Mouse (Mus musculus) testis, adult 2 months (tissue): ENCODE measurements around the gene Sae1. TPM values are rescaled to one million over a fixed set of nuclear protein-coding genes. Genes with fewer than 3 reads are reported as not detected.

ENCODE experiments used
- H3K27ac ChIP-seq: fragments of 200-500 bp; 2 replicates; pipeline ENCODE4 v1.5.1; 2012; ENCODE audit warnings: low read depth, low read length; ENCODE audit not compliant: control insufficient read depth, insufficient read depth
- H3K27me3 ChIP-seq: fragments of 200-500 bp; 2 replicates; pipeline ENCODE4 v1.6.1; 2012; ENCODE audit warnings: mild to moderate bottlenecking, low read length, moderate library complexity; ENCODE audit not compliant: control insufficient read depth, insufficient read depth
- H3K36me3 ChIP-seq: fragments of 200-500 bp; 2 replicates; pipeline ENCODE4 v1.6.1; 2012; ENCODE audit warnings: mild to moderate bottlenecking, low read length; ENCODE audit not compliant: control insufficient read depth, insufficient read depth
- H3K4me1 ChIP-seq: fragments of 200-500 bp; 2 replicates; pipeline ENCODE4 v1.6.1; 2012; ENCODE audit warnings: low read length; ENCODE audit not compliant: control insufficient read depth, insufficient read depth
- H3K4me3 ChIP-seq: fragments of 200-500 bp; 2 replicates; pipeline ENCODE4 v1.5.1; 2012; ENCODE audit warnings: low read depth, mild to moderate bottlenecking, low read length, moderate library complexity, mixed read lengths; ENCODE audit not compliant: control insufficient read depth
- CTCF ChIP-seq: fragments of 200-500 bp; IDR thresholded peaks from 2 replicates; pipeline ENCODE4 v1.5.1; 2012; ENCODE audit warnings: low read depth, mild to moderate bottlenecking, inconsistent platforms, low read length, moderate library complexity; ENCODE audit not compliant: control insufficient read depth, insufficient read depth, insufficient replicate concordance
- POLR2A ChIP-seq: fragments of 200-500 bp; IDR thresholded peaks from 2 replicates; pipeline ENCODE4 v1.6.1; 2012; ENCODE audit warnings: low read depth, mild to moderate bottlenecking, inconsistent platforms, low read length, moderate library complexity; ENCODE audit not compliant: control insufficient read depth
- polyA plus RNA-seq: library from polyadenylated mRNA; depleted of rRNA; stranded (reverse); fragments of >200 nt; gene quantifications from 2 replicates; pipeline ENCODE4 v1.2.3, GENCODE M21; 2012

The Sae1 gene
- polyA plus RNA-seq, 1 experiment = 61.4 TPM

DNA sequence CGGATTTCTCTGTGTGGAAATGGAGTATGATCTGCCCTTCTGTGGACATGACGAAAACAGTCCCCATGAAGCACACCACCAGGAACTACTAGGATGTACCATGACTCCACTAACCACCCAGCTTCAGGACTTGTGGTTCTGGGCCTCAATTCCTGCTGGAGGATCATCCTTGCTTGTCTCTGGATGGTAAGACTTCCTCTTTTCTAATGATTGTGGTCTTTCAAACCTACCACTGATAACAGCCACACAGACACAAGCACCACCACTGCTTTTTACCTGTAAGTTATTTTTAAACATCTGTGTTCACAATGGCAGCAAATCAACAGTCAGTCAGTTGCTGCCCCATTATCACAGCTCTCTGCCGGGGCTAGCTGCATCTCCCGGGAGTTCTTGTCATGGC, 42.3 kb downstream of the Sae1 start:
- no peaks in the 10 kb centered on the region for H3K27me3 ChIP-seq
- no peaks in the 10 kb centered on the region for H3K36me3 ChIP-seq
- H3K4me3 ChIP-seq = no peak overlapping the region
- no peaks in the 10 kb centered on the region for H3K4me1 ChIP-seq
- no peak overlapping the region for H3K27ac ChIP-seq
- no peak for TF ChIP-seq POLR2A
- no peak for TF ChIP-seq CTCF

DNA sequence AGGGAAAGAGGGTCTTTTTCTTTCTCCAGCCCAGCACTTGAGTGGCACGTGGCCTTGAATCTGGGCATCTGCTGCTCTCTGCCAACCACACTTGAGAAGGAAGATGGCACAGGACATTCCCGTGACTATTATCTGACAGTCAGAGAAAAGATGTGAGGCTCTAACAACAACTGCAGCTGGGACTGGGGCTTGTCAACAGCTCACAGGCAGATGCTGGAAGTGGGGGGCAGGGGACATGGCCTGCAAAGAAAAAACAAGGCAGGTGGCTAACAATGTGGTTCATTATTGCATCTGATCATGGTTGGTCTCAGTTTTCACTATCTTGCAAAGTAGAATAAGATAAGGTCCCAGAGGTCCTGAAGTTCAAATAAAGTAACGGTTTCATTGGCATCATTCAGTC, 43.0 kb downstream of the Sae1 start:
- TF ChIP-seq POLR2A = no peak
- TF ChIP-seq CTCF = no peak
- Histone ChIP-seq H3K4me1 (no peaks in the 10 kb centered on the region), H3K27me3 (no peaks in the 10 kb centered on the region), H3K4me3 (no peak overlapping the region), H3K36me3 (no peaks in the 10 kb centered on the region), H3K27ac (no peak overlapping the region)

DNA sequence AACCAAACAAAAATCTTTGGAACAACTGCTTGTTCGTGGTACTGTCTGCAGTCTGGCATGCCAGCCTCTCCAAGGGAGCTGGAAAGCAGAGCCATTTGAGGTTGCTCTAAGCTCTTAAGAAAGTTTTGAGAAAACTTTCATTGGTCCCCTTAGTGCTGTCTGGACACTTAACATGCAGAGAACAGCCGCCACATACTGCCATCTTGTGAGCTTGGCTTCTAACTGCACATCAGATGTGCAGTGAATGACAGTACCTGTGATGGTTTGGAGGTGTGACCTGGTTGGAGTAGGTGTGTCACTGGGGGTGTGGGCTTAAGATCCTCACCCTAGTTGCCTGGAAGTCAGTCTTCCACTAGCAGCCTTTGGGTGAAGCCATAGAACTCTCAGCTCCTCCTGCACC, 49.9 kb downstream of the Sae1 start:
- H3K27ac ChIP-seq = no peak overlapping the region
- H3K36me3 ChIP-seq = peaks cover 3% of the 10 kb centered on the region; the same call in 1 of the 2 replicates
- no peak overlapping the region for H3K4me3 ChIP-seq
- H3K27me3 ChIP-seq = no peaks in the 10 kb centered on the region
- no peaks in the 10 kb centered on the region for H3K4me1 ChIP-seq
- no peak for TF ChIP-seq CTCF
- TF ChIP-seq POLR2A = no peak

- Histone ChIP-seq H3K36me3 (peaks cover 1% of the 10 kb centered on the region; the same call in 1 of the 2 replicates), H3K4me3 (no peak overlapping the region), H3K27ac (no peak overlapping the region), H3K27me3 (no peaks in the 10 kb centered on the region), H3K4me1 (no peaks in the 10 kb centered on the region; the same call in 1 of the 2 replicates)
- no peak for TF ChIP-seq POLR2A
- no peak for TF ChIP-seq CTCF
These were observed 58.5 kb downstream of the Sae1 start for GRCm38 (mm10) chr7:16329146-16329545.

GRCm38 (mm10) chr7:16326607-16326971, 61.0 kb downstream of the Sae1 start:
- Histone ChIP-seq H3K27ac (no peak overlapping the region), H3K4me1 (no peaks in the 10 kb centered on the region; the same call in 1 of the 2 replicates), H3K36me3 (peaks cover 1% of the 10 kb centered on the region; the same call in 1 of the 2 replicates), H3K27me3 (no peaks in the 10 kb centered on the region), H3K4me3 (no peak overlapping the region)
- TF ChIP-seq POLR2A (no peak), CTCF (no peak)

DNA sequence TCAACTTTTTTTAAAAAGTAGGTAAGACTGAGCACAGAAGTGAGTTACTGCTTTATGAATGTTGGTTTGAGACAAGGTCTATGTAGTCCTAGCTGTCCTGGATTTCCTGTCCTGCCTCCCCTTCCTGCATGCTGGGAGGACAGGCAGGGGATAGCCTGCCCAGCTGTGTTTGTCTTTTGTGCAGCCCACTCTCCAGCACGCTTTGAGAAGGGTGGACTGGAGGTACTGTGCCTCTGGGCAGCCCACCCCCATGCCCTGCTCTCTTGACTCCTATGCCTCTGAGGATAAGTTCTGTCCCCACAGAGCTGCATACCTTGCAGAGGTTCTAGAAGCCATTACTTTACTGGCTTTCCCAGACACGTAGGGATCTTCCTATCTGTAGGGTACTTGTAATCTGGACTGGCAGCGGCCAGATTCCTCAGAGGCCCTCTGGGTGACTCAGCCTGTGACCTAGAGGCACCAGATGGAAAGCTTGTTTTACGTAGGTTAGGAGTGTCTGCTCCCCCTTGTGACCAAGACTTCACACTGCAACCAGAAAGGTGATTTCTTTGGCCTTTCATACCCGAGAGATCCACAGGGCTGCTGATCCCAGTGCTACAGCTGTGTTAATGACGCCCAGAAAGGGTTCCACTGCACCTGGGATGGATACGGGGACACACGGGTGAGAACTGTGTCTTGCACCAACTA, 61.5 kb downstream of the Sae1 start:
- no peaks in the 10 kb centered on the region; the same call in 1 of the 2 replicates for H3K4me1 ChIP-seq
- peak; percentile 15; the same call in 1 of the 2 replicates for TF ChIP-seq CTCF
- no peak for TF ChIP-seq POLR2A
- no peak overlapping the region for H3K27ac ChIP-seq
- no peak overlapping the region for H3K4me3 ChIP-seq
- no peaks in the 10 kb centered on the region for H3K27me3 ChIP-seq
- peaks cover 1% of the 10 kb centered on the region; the same call in 1 of the 2 replicates for H3K36me3 ChIP-seq

DNA sequence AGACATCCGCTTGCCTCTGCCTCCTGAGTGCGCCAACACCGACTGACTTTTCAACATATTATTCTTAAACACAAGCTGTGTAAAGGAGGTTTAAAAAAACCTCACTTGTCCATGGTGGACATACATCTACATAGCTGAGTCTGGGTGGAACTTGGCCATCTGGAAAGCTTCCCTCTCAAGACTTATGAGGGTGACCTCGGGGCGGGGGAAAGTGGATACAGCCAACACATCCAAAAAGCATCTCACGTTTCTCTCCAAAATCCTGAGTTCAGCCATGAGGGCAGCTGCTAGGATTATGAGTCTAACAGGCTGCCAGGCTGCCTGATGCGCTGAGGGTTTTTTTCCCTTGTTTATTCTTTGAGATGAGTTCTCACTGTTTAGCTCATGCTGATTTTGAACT, 62.9 kb downstream of the Sae1 start:
- peaks cover 1% of the 10 kb centered on the region; the same call in 1 of the 2 replicates for H3K36me3 ChIP-seq

DNA sequence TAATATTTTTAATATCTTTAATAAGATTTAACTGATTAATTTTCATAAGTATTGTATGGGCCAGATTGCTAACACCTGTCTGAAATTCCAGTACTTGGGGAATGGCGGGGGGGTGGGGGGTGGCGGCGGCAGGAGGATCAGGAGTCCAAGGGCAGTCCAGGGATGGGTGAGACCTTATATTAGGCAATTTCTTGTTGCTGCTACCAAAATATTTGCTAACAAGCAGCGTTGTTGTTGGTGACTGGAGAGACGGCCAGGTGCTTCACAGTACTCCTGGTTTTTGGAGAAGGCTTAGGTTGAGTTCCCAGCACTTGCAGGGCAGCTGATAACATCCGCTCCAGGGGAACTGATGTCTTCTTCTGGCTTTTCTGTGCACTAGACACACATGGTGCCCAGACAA, 67.1 kb downstream of the Sae1 start:
- Histone ChIP-seq H3K4me3 (no peak overlapping the region), H3K27me3 (no peaks in the 10 kb centered on the region), H3K36me3 (no peaks in the 10 kb centered on the region), H3K4me1 (peaks cover 9% of the 10 kb centered on the region), H3K27ac (no peak overlapping the region)
- no peak for TF ChIP-seq CTCF
- no peak for TF ChIP-seq POLR2A

More for the DNA sequence above, 62.9 kb downstream of the Sae1 start:
- no peaks in the 10 kb centered on the region; the same call in 1 of the 2 replicates for H3K4me1 ChIP-seq
- TF ChIP-seq CTCF (no peak), POLR2A (no peak)
- H3K27ac ChIP-seq = no peak overlapping the region
- H3K4me3 ChIP-seq = no peak overlapping the region
- no peaks in the 10 kb centered on the region for H3K27me3 ChIP-seq
